Mouse (Mus musculus) megakaryocyte, embryonic 14.5 days (primary cell): Measurements from ENCODE around the gene Men1. TPM values are rescaled to one million over a fixed set of nuclear protein-coding genes. Genes with fewer than 3 reads are reported as not detected.
A peak's percentile ranks its signal among the peaks of the same experiment; 100 is the strongest.

Source experiments
- H3K27me3 ChIP-seq: replicated peaks from 2 replicates; pipeline ENCODE3; 2012; ENCODE audit warnings: inconsistent platforms
- H3K36me3 ChIP-seq: replicated peaks from 2 replicates; pipeline ENCODE3; 2012; ENCODE audit warnings: low read length, inconsistent platforms, mixed read lengths
- H3K4me1 ChIP-seq: 2 replicates; pipeline ENCODE4 v1.6.1; 2012; ENCODE audit warnings: inconsistent platforms
- H3K4me3 ChIP-seq: replicated peaks from 2 replicates; pipeline ENCODE3; 2012; ENCODE audit warnings: moderate library complexity, mild to moderate bottlenecking, inconsistent platforms
- H3K9me3 ChIP-seq: 2 replicates; pipeline ENCODE4 v1.6.1; 2012; ENCODE audit warnings: inconsistent platforms
- FLI1 ChIP-seq: IDR thresholded peaks from 2 replicates; pipeline ENCODE4 v1.6.1; 2012; ENCODE audit warnings: low read length, inconsistent platforms, mixed read lengths
- GATA1 ChIP-seq: IDR thresholded peaks from 3 replicates; pipeline ENCODE4 v1.6.1; 2012; ENCODE audit warnings: mixed read lengths, low read length, inconsistent platforms, borderline replicate concordance
- polyA plus RNA-seq: library from polyadenylated mRNA; stranded (reverse); fragments of >175 nt; gene quantifications from 2 replicates; pipeline ENCODE4 v1.2.3, GENCODE M21; 2012; ENCODE audit warnings: low replicate concordance; ENCODE audit not compliant: insufficient read depth

The Men1 gene
- polyA plus RNA-seq, 1 experiment, result 70.2 TPM

DNA sequence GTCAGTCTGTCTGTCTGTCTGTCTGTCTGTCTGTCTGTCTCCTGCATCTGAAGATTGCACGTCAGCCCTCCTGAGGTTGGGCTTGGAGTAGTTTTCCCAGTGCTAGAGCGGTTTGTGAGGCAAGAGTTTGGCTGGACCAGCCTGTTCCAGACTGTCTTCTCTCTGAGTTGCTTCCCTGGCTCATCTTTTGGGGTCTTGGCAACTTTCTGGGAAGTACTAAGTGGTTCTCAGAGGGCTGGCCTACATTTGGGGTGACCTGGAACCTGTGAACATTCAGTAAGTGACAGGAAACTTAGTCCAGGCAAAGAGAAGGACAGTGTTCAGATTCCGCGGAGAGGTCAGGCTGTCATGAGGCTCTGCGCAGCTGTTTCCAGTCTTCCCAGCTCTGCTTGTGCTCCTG lies 42.5 kb upstream of the Men1 start:
- Histone ChIP-seq H3K36me3 (peaks cover 94% of the 10 kb centered on the region), H3K27me3 (no peaks in the 10 kb centered on the region), H3K4me1 (peaks cover 100% of the 10 kb centered on the region), H3K4me3 (peak overlapping the region; percentile 79), H3K9me3 (no peaks in the 10 kb centered on the region)
- TF ChIP-seq FLI1, result no peak
- TF ChIP-seq GATA1, result no peak

- no peak overlapping the region for H3K4me3 ChIP-seq
- no peaks in the 10 kb centered on the region for H3K27me3 ChIP-seq
- peaks cover 100% of the 10 kb centered on the region for H3K4me1 ChIP-seq
- H3K9me3 ChIP-seq, result no peaks in the 10 kb centered on the region
- no peak for TF ChIP-seq FLI1
- TF ChIP-seq GATA1, result no peak
- H3K36me3 ChIP-seq, result peaks cover 95% of the 10 kb centered on the region
Measured at GRCm38 (mm10) chr19:6294301-6294700, 40.5 kb upstream of the Men1 start.

DNA sequence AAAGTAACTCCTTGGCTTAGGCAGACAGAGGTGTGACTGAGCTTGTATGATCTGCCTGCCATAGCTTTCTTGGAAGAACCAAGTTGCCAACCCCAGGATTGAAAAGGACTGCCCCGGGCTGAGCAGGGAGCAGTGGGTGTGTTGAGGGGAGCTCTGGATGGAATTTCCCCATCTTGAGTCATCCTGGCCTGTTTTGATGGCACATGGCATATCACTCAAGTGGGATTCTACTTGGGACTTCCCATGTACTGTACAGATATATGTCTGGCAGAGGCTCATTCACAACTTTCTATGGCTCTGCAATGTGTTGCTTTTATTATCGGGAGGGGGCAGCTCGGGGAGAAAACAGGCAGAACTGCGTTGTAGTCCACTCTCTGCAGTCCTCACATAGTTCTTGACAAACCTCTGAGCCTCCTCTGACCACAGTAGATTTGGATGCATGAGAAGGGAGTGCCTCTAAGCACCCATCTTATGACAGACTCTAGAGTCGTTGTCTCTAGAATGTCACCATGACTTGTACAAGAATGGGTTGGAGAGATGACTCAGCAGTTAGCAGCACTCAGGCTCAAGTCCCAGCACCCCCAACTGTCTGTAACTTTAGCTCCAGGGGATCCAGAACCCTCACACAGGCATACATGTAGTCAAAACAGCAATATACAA lies 38.1 kb upstream of the Men1 start:
- Histone ChIP-seq H3K36me3 (peaks cover 97% of the 10 kb centered on the region), H3K4me1 (peaks cover 100% of the 10 kb centered on the region), H3K27me3 (no peaks in the 10 kb centered on the region), H3K9me3 (no peaks in the 10 kb centered on the region), H3K4me3 (peak overlapping the region; percentile 87)
- TF ChIP-seq FLI1, result no peak
- no peak for TF ChIP-seq GATA1

GRCm38 (mm10) chr19:6297641-6298040 lies 37.1 kb upstream of the Men1 start:
- Histone ChIP-seq H3K4me1 (peaks cover 100% of the 10 kb centered on the region), H3K9me3 (no peaks in the 10 kb centered on the region), H3K4me3 (peak overlapping the region; percentile 89), H3K36me3 (peaks cover 97% of the 10 kb centered on the region), H3K27me3 (no peaks in the 10 kb centered on the region)
- TF ChIP-seq GATA1 (no peak), FLI1 (peak; percentile 16; the same call in 1 of the 2 replicates)

DNA sequence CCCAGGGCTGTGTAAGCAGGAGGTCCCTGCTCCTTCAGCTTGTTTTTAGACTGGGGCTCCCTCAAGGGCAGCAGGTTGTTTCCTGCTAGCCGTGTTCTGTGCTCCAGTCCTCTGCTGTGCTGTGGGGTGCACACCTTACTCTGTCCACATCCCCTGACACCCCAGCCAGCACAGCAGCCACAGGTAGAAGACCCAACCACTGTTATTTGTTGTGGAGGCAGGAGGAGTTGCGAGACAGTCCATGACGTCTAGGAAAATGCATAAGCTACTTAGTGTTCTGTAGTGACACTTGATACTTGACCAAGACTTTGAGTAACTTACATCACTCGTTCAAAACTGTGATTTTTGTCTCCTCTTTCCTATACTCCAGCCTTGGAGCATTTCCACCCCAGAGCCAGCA lies 35.8 kb upstream of the Men1 start:
- Histone ChIP-seq H3K9me3 (no peaks in the 10 kb centered on the region), H3K4me3 (peak overlapping the region; percentile 89), H3K36me3 (peaks cover 93% of the 10 kb centered on the region)

GRCm38 (mm10) chr19:6299450-6300267 lies 35.1 kb upstream of the Men1 start:
- TF ChIP-seq GATA1, result no peak
- no peak for TF ChIP-seq FLI1
- Histone ChIP-seq H3K36me3 (peaks cover 87% of the 10 kb centered on the region), H3K9me3 (no peaks in the 10 kb centered on the region), H3K27me3 (no peaks in the 10 kb centered on the region), H3K4me3 (peak overlapping the region; percentile 89), H3K4me1 (peaks cover 100% of the 10 kb centered on the region)

More for the DNA sequence above, 35.8 kb upstream of the Men1 start:
- no peak for TF ChIP-seq FLI1
- no peak for TF ChIP-seq GATA1
- peaks cover 100% of the 10 kb centered on the region for H3K4me1 ChIP-seq
- H3K27me3 ChIP-seq, result no peaks in the 10 kb centered on the region

GRCm38 (mm10) chr19:6300402-6300841 lies 34.4 kb upstream of the Men1 start:
- Histone ChIP-seq H3K36me3 (peaks cover 79% of the 10 kb centered on the region), H3K27me3 (no peaks in the 10 kb centered on the region), H3K4me3 (peak overlapping the region; percentile 38), H3K4me1 (peaks cover 99% of the 10 kb centered on the region), H3K9me3 (no peaks in the 10 kb centered on the region)
- TF ChIP-seq FLI1 (no peak), GATA1 (no peak)

DNA sequence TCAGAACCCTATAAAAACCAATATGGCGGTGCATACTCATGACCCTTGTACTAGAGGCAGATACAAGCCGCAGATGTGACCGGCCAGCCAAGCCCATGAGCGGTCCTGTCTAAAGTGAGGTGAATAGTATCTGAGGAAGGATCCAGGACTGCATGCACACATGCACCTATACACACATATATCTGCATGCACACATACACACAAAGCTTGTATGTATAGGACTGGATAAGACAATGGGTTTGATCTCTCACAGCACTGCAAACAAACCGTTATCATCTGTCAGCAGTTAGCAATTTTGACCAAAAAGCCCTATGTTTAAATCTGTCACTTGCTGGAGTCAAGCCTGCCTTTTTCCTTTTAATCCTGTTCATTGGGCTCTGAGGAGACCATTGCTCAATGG lies 32.7 kb upstream of the Men1 start:
- no peak for TF ChIP-seq FLI1
- TF ChIP-seq GATA1, result no peak
- peaks cover 4% of the 10 kb centered on the region for H3K27me3 ChIP-seq

GRCm38 (mm10) chr19:6302522-6302921 lies 32.3 kb upstream of the Men1 start:
- peak overlapping the region; percentile 35 for H3K4me3 ChIP-seq
- H3K4me1 ChIP-seq, result peaks cover 99% of the 10 kb centered on the region
- H3K9me3 ChIP-seq, result no peaks in the 10 kb centered on the region

More for the DNA sequence above, 32.7 kb upstream of the Men1 start:
- H3K4me3 ChIP-seq, result no peak overlapping the region
- H3K36me3 ChIP-seq, result peaks cover 63% of the 10 kb centered on the region
- no peaks in the 10 kb centered on the region for H3K9me3 ChIP-seq
- peaks cover 99% of the 10 kb centered on the region for H3K4me1 ChIP-seq

GRCm38 (mm10) chr19:6303831-6304230 lies 30.9 kb upstream of the Men1 start:
- Histone ChIP-seq H3K4me3 (no peak overlapping the region), H3K4me1 (peaks cover 95% of the 10 kb centered on the region), H3K27me3 (peaks cover 14% of the 10 kb centered on the region), H3K9me3 (no peaks in the 10 kb centered on the region), H3K36me3 (peaks cover 46% of the 10 kb centered on the region)
- TF ChIP-seq FLI1 (no peak), GATA1 (no peak)

More at GRCm38 (mm10) chr19:6302522-6302921, 32.3 kb upstream of the Men1 start:
- Histone ChIP-seq H3K36me3 (peaks cover 59% of the 10 kb centered on the region), H3K27me3 (peaks cover 4% of the 10 kb centered on the region)
- TF ChIP-seq FLI1 (no peak), GATA1 (no peak)
